Mouse (Mus musculus): ENCODE measurements at regions not wholly inside any gene's neighbourhood (a gene's known extent, or its start where the extent isn't known, plus 50 kb on each side); places are given as distances from the start of the nearest gene placed in this dataset.

DNA sequence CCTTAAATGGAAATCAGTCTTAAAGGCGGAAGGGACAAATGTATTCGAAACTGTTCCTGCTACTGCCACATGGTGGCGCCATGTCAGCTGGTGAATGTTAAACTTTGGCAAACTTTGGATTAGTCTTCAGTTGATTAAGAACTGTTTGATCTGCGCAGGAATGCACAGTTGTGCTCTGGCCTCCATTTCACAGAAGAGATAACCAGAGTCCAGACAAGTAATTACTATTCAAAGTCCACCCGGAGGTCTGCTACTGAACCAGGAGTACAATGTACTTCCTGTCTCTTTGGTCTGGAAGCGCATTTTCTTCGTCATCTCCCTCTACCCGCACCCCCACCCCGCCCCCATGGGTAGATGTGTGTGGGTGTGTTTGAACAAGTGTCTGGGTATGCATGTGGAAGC is 118.6 kb upstream of the L3mbtl3 start:
- Histone ChIP-seq H3K27me3 (ENCODE audit: control insufficient read depth in 1 of 2, insufficient read depth in 2 of 2, low read length in 2 of 2) (no peaks in the 10 kb centered on the region; a peak in 1 of 4 replicates), H3K9ac (ENCODE audit: control insufficient read depth, low read depth, low read length, poor library complexity, severe bottlenecking) (peak overlapping the region; percentile 53), H3K36me3 (ENCODE audit: control insufficient read depth in 1 of 2, insufficient read depth in 2 of 2, low read length in 2 of 2) (no peaks in the 10 kb centered on the region), H3K9me3 (replicated peaks; ENCODE audit: insufficient read depth, low read length) (no peaks in the 10 kb centered on the region), H3K4me1 (ENCODE audit: control insufficient read depth in 1 of 2, insufficient read depth in 2 of 2, low read length in 2 of 2) (peaks cover 0 to 3% of the 10 kb centered on the region in 2 experiments; a peak in 1 of 4 replicates), H3K4me3 (ENCODE audit: control insufficient read depth in 1 of 2, insufficient read depth in 1 of 2, low read depth in 2 of 2, low read length in 2 of 2) (peak overlapping the region; percentile 64 to 79), H3K79me2 (ENCODE audit: control insufficient read depth, insufficient read depth, low read length, poor library complexity) (no peaks in the 10 kb centered on the region), H3K27ac (ENCODE audit: control insufficient read depth, low read depth, low read length) (no peak overlapping the region)
- TF ChIP-seq JUND (IDR thresholded peaks at IDR 0.05; ENCODE audit: low read depth, low read length) (no peak), MYC (IDR thresholded peaks at IDR 0.05; ENCODE audit: low read depth, low read length) (0 out of 2 replicates have a peak, but pooled peaks have one; percentile 41), TAL1 (IDR thresholded peaks at IDR 0.05; ENCODE audit: low read length) (no peak), SMC3 (IDR thresholded peaks at IDR 0.05; ENCODE audit: low read depth, low read length) (peak; percentile 97), CTCF (IDR thresholded peaks at IDR 0.05 in 2 of 3, conservative IDR thresholded peaks at IDR 0.05 in 1 of 3; ENCODE audit: control insufficient read depth in 1 of 3, insufficient read depth in 1 of 3, low read depth in 2 of 3, low read length in 3 of 3, poor library complexity in 1 of 3, severe bottlenecking in 1 of 3) (peak; percentile 71 to 93 (median 79)), ETS1 (IDR thresholded peaks at IDR 0.05; ENCODE audit: low read depth, low read length) (no peak), MAZ (IDR thresholded peaks at IDR 0.05; ENCODE audit: low read depth, low read length) (no peak), POLR2AphosphoS5 (IDR thresholded peaks at IDR 0.05; ENCODE audit: borderline replicate concordance, low read depth, low read length) (no peak), ELF1 (IDR thresholded peaks at IDR 0.05; ENCODE audit: low read depth, low read length) (0 out of 2 replicates have a peak, but pooled peaks have one; percentile 19), USF2 (IDR thresholded peaks at IDR 0.05; ENCODE audit: borderline replicate concordance in 1 of 2, insufficient read depth in 1 of 2, low read depth in 1 of 2, low read length in 2 of 2) (no peak), MEF2A (IDR thresholded peaks at IDR 0.05; ENCODE audit: extremely low read depth, insufficient replicate concordance, low read depth, low read length, poor library complexity, severe bottlenecking) (no peak), ZC3H11A (IDR thresholded peaks at IDR 0.05; ENCODE audit: low read depth, low read length) (peak; percentile 68), RAD21 (IDR thresholded peaks at IDR 0.05; ENCODE audit: low read depth, low read length) (peak; percentile 84)
- DNase-seq (ENCODE audit: low read depth, low spot score) = peak; percentile 82

DNA sequence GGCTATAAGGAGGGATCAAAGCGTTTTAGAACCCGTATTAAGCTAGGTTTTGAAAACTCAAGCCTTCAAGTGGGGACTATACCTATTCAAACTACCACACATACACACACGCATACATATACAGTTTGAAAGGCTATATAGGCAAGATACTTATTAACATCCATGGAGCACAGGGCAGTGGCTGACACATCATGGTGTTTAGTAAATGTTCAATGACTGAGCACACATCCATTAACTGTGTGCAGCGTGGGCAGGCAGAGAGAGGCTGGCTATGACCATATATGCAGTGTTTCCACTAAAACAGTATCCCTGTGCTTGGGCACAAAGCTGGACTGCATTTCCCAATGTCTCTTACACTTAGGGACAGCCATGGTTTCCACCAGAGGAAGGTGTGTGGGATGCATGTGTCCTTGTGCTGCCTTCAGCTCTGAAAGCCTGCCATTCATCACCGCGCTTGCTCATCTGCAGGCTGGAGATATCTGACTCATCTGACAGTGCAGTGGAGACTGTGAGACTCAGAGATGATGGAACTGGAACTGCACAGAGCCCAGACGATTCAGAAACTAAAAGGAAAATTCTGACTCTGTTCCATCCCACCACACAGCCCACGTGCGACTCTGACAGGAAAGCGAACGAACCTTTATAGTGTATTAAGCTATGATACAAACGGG is 124.6 kb upstream of the L3mbtl3 start:
- H3K9ac ChIP-seq (ENCODE audit: control insufficient read depth, low read depth, low read length, poor library complexity, severe bottlenecking) = no peak overlapping the region
- H3K27me3 ChIP-seq (ENCODE audit: control insufficient read depth in 1 of 2, insufficient read depth in 2 of 2, low read length in 2 of 2) = no peaks in the 10 kb centered on the region
- H3K9me3 ChIP-seq (replicated peaks; ENCODE audit: insufficient read depth, low read length) = no peaks in the 10 kb centered on the region
- no peak overlapping the region for H3K4me3 ChIP-seq (ENCODE audit: control insufficient read depth in 1 of 2, insufficient read depth in 1 of 2, low read depth in 2 of 2, low read length in 2 of 2)
- no peaks in the 10 kb centered on the region for H3K36me3 ChIP-seq (ENCODE audit: control insufficient read depth in 1 of 2, insufficient read depth in 2 of 2, low read length in 2 of 2)
- H3K79me2 ChIP-seq (ENCODE audit: control insufficient read depth, insufficient read depth, low read length, poor library complexity) = no peaks in the 10 kb centered on the region
- H3K27ac ChIP-seq (ENCODE audit: control insufficient read depth, low read depth, low read length) = no peak overlapping the region
- no peaks in the 10 kb centered on the region for H3K4me1 ChIP-seq (ENCODE audit: control insufficient read depth in 1 of 2, insufficient read depth in 2 of 2, low read length in 2 of 2)
- no peak for TF ChIP-seq SMC3 (IDR thresholded peaks at IDR 0.05; ENCODE audit: low read depth, low read length)
- no peak for TF ChIP-seq KAT2A (conservative IDR thresholded peaks at IDR 0.05; ENCODE audit: low read depth, low read length)
- no peak for TF ChIP-seq MEF2A (IDR thresholded peaks at IDR 0.05; ENCODE audit: extremely low read depth, insufficient replicate concordance, low read depth, low read length, poor library complexity, severe bottlenecking)
- no peak for TF ChIP-seq TBP (IDR thresholded peaks at IDR 0.05; ENCODE audit: low read depth, low read length)
- TF ChIP-seq SIN3A (IDR thresholded peaks at IDR 0.05; ENCODE audit: low read length) = no peak
- no peak for TF ChIP-seq POLR2A (IDR thresholded peaks at IDR 0.05; ENCODE audit: control insufficient read depth in 1 of 2, insufficient read depth in 1 of 2, low read depth in 1 of 2, low read length in 2 of 2, poor library complexity in 1 of 2)
- TF ChIP-seq RAD21 (IDR thresholded peaks at IDR 0.05; ENCODE audit: low read depth, low read length) = no peak
- no peak for TF ChIP-seq TAL1 (IDR thresholded peaks at IDR 0.05; ENCODE audit: low read length)
- no peak for TF ChIP-seq USF1 (IDR thresholded peaks at IDR 0.05; ENCODE audit: low read depth, low read length)
- TF ChIP-seq POLR2AphosphoS2 (IDR thresholded peaks at IDR 0.05; ENCODE audit: low read length) = no peak
- no peak for TF ChIP-seq ZNF384 (IDR thresholded peaks at IDR 0.05; ENCODE audit: low read depth, low read length)
- no peak for TF ChIP-seq MXI1 (IDR thresholded peaks at IDR 0.05; ENCODE audit: low read depth, low read length)
- no peak for TF ChIP-seq MYB (IDR thresholded peaks at IDR 0.05; ENCODE audit: low read depth, low read length)
- TF ChIP-seq E2F4 (IDR thresholded peaks at IDR 0.05; ENCODE audit: borderline replicate concordance, low read depth, low read length) = no peak
- no peak for TF ChIP-seq USF2 (IDR thresholded peaks at IDR 0.05; ENCODE audit: borderline replicate concordance in 1 of 2, insufficient read depth in 1 of 2, low read depth in 1 of 2, low read length in 2 of 2)
- TF ChIP-seq RCOR1 (IDR thresholded peaks at IDR 0.05; ENCODE audit: low read depth, low read length) = no peak
- no peak for TF ChIP-seq EP300 (IDR thresholded peaks at IDR 0.05; ENCODE audit: low read depth in 1 of 2, low read length in 2 of 2)
- no peak for TF ChIP-seq ZKSCAN1 (IDR thresholded peaks at IDR 0.05; ENCODE audit: low read depth, low read length)
- TF ChIP-seq ZMIZ1 (IDR thresholded peaks at IDR 0.05; ENCODE audit: low read depth, low read length) = no peak
- TF ChIP-seq NRF1 (IDR thresholded peaks at IDR 0.05; ENCODE audit: insufficient read depth, low read depth, low read length, poor library complexity, severe bottlenecking) = no peak
- DNase-seq (ENCODE audit: low read depth, low spot score) = no peak

Measured in MEL (cell line).